Mouse (Mus musculus) ES-E14 (cell line): ENCODE results near the gene Ubtf. TPM values are rescaled to one million over a fixed set of nuclear protein-coding genes. Genes with fewer than 3 reads are reported as not detected.

Experiments
- DNase-seq: peaks from one replicate; pipeline ENCODE4 v3.0.0-alpha.2; 2013; ENCODE audit warnings: low read depth, low spot score
- H3K27ac ChIP-seq: 2 replicates; pipeline ENCODE4 v1.5.1; 2012; ENCODE audit warnings: low read depth, mild to moderate bottlenecking, low read length, moderate library complexity, mixed read lengths; ENCODE audit not compliant: poor library complexity, insufficient read depth, severe bottlenecking
- H3K36me3 ChIP-seq: 2 replicates; pipeline ENCODE4 v1.6.1; 2012; ENCODE audit warnings: mild to moderate bottlenecking, low read length, moderate library complexity, mixed read lengths; ENCODE audit not compliant: control insufficient read depth, poor library complexity, insufficient read depth, severe bottlenecking
- H3K4me1 ChIP-seq, 2 experiments: fragments of 150-350 bp in 1 of 2; sonication (generic) in 1 of 2; 2 replicates each; pipeline ENCODE4 v1.6.1; 2012; ENCODE audit warnings: low read length in 2 of 2, mild to moderate bottlenecking in 1 of 2, mixed read lengths in 1 of 2; ENCODE audit not compliant: control insufficient read depth in 2 of 2, insufficient read depth in 2 of 2, poor library complexity in 1 of 2
- H3K4me3 ChIP-seq, 2 experiments: fragments of 150-350 bp in 1 of 2; sonication (generic) in 1 of 2; 2 replicates each; pipeline ENCODE4 v1.5.1; 2012; ENCODE audit warnings: low read length in 2 of 2, low read depth in 1 of 2, mild to moderate bottlenecking in 1 of 2, mixed read lengths in 1 of 2; ENCODE audit not compliant: insufficient read depth in 1 of 2, poor library complexity in 1 of 2, severe bottlenecking in 1 of 2
- H3K9ac ChIP-seq: 2 replicates; pipeline ENCODE4 v1.6.1; 2012; ENCODE audit warnings: low read depth, mild to moderate bottlenecking, low read length, mixed read lengths; ENCODE audit not compliant: poor library complexity, insufficient read depth, severe bottlenecking
- H3K9me3 ChIP-seq: fragments of 150-350 bp; sonication (generic); 2 replicates; pipeline ENCODE4 v1.6.1; 2012; ENCODE audit warnings: low read depth, mild to moderate bottlenecking, low read length; ENCODE audit not compliant: control insufficient read depth, insufficient read depth
- CHD2 ChIP-seq: IDR thresholded peaks from 2 replicates; pipeline ENCODE4 v1.6.1; 2014; ENCODE audit warnings: mild to moderate bottlenecking, low read depth, low read length, inconsistent platforms
- HCFC1 ChIP-seq: IDR thresholded peaks from 2 replicates; pipeline ENCODE4 v1.6.1; 2012; ENCODE audit warnings: low read length, inconsistent platforms, borderline replicate concordance; ENCODE audit not compliant: insufficient read depth
- MAFK ChIP-seq: IDR thresholded peaks from 2 replicates; pipeline ENCODE4 v1.6.1; 2014; ENCODE audit warnings: mild to moderate bottlenecking, low read depth, low read length, inconsistent platforms; ENCODE audit not compliant: insufficient read depth
- ZC3H11A ChIP-seq: IDR thresholded peaks from 2 replicates; pipeline ENCODE4 v1.6.1; 2012; ENCODE audit warnings: low read depth, mild to moderate bottlenecking, inconsistent platforms, low read length, borderline replicate concordance
- ZNF384 ChIP-seq: IDR thresholded peaks from 2 replicates; pipeline ENCODE4 v1.6.1; 2012; ENCODE audit warnings: low read depth, low read length, inconsistent platforms
- in situ Hi-C, 2 experiments: fragments of 600-800 bp; cut with MboI; formaldehyde crosslinking; loops; one replicate each; pipeline ENCODE4 v1.15.1; 2025; ENCODE audit warnings: low sequenced_read_pairs in 2 of 2, inconsistent platforms in 1 of 2; ENCODE audit not compliant: unreplicated experiment in 2 of 2
- total RNA-seq: library from RNA; depleted of rRNA; stranded (reverse); fragments of 300-350 nt; gene quantifications from 2 replicates; pipeline ENCODE4 v1.2.3, GENCODE M21; 2012

Gene Ubtf
- total RNA-seq, 1 experiment = 138 TPM

GRCm38 (mm10) chr11:102314321-102314720 is 5.2 kb downstream of the Ubtf start:
- in situ Hi-C loops = no loop called here
- Histone ChIP-seq H3K9ac (no peak overlapping the region), H3K4me3 (no peak overlapping the region), H3K27ac (no peak overlapping the region), H3K9me3 (no peaks in the 10 kb centered on the region), H3K4me1 (peaks cover 5 to 28% of the 10 kb centered on the region in 2 experiments; a peak in 3 of 4 replicates), H3K36me3 (peaks cover 58% of the 10 kb centered on the region)
- DNase-seq = no peak
- no peak for TF ChIP-seq ZNF384
- no peak for TF ChIP-seq CHD2
- no peak for TF ChIP-seq MAFK
- no peak for TF ChIP-seq HCFC1
- no peak for TF ChIP-seq ZC3H11A

GRCm38 (mm10) chr11:102312586-102312985 is 7.0 kb downstream of the Ubtf start:
- no peak overlapping the region for H3K4me3 ChIP-seq
- in situ Hi-C loops = no loop called here
- no peak for DNase-seq
- no peaks in the 10 kb centered on the region for H3K9me3 ChIP-seq
- H3K36me3 ChIP-seq = peaks cover 72% of the 10 kb centered on the region
- TF ChIP-seq ZC3H11A = no peak
- no peak for TF ChIP-seq ZNF384
- TF ChIP-seq MAFK = no peak
- no peak for TF ChIP-seq CHD2
- no peak overlapping the region for H3K9ac ChIP-seq
- peaks cover 6 to 28% of the 10 kb centered on the region in 2 experiments; a peak in 3 of 4 replicates for H3K4me1 ChIP-seq
- no peak overlapping the region for H3K27ac ChIP-seq

- Histone ChIP-seq H3K4me1 (peaks cover 6 to 28% of the 10 kb centered on the region in 2 experiments; a peak in 3 of 4 replicates), H3K27ac (no peak overlapping the region), H3K9me3 (no peaks in the 10 kb centered on the region), H3K4me3 (no peak overlapping the region), H3K9ac (no peak overlapping the region), H3K36me3 (peaks cover 78% of the 10 kb centered on the region)
- in situ Hi-C loops = no loop called here
- no peak for DNase-seq
- TF ChIP-seq CHD2 (no peak), MAFK (no peak), ZNF384 (no peak), HCFC1 (no peak), ZC3H11A (no peak)
Measured at GRCm38 (mm10) chr11:102311966-102312365, 7.6 kb downstream of the Ubtf start.

GRCm38 (mm10) chr11:102310768-102311695 is 8.5 kb downstream of the Ubtf start:
- TF ChIP-seq ZC3H11A (no peak), ZNF384 (no peak), CHD2 (no peak), MAFK (no peak), HCFC1 (no peak)
- Histone ChIP-seq H3K4me3 (peak overlapping the region; percentile 5 to 61; a peak in 3 of 4 replicates), H3K9ac (peak overlapping the region; percentile 60), H3K27ac (peak overlapping the region; percentile 17), H3K36me3 (peaks cover 88% of the 10 kb centered on the region), H3K4me1 (peaks cover 6 to 30% of the 10 kb centered on the region in 2 experiments; a peak in 3 of 4 replicates), H3K9me3 (no peaks in the 10 kb centered on the region)
- in situ Hi-C loops = no loop called here
- no peak for DNase-seq
